ENCODE assay signal across 11 mouse cellular contexts in genomic region chr8:35919859-35920675, GRCm38 (mm10).
DNase-seq lines count a peak whose midpoint lies in the region; ATAC-seq lines count a peak whose summit lies in the region.
"Had no signal": no experiment of that assay in that cellular context is flagged by ENCODE, and none has a peak within 500 bp of the region (broad histone marks: within the 10 kb centered on the region; RNA-seq: fewer than 3 reads in every experiment).

No protein-coding gene starts in this region.

- no peaks in the 10 kb centered on the region for H3K9me3 ChIP-seq in kidney, embryonic 15.5 days (replicated peaks)
- H3K9me3 ChIP-seq in hindbrain, embryonic 15.5 days, result no peaks in the 10 kb centered on the region
- H3K9me3 ChIP-seq: limb, embryonic 10.5 days had no signal

- peaks cover 16% of the 10 kb centered on the region; the same call in 1 of the 2 replicates for H3K4me1 ChIP-seq in kidney, embryonic 15.5 days
- H3K4me1 ChIP-seq in brown adipose tissue, adult 24 weeks (ENCODE audit: control insufficient read depth, insufficient read depth, insufficient read length, low read length), result peaks cover 26% of the 10 kb centered on the region
- 0 out of 2 replicates have a peak, but pooled peaks cover 11% of the 10 kb centered on the region for H3K4me1 ChIP-seq in hindbrain, embryonic 15.5 days (replicated peaks)

- ATAC-seq in kidney, embryonic 15.5 days (replicated peaks; ENCODE audit: low FRiP score), result no peak; the same call in 1 of the 2 replicates
- ATAC-seq in hindbrain, embryonic 15.5 days (ENCODE audit: low FRiP score, low read depth), result peak; percentile 45; the same call in 1 of the 2 replicates

- no peak overlapping the region for H3K4me3 ChIP-seq in kidney, embryonic 15.5 days (replicated peaks)
- H3K4me3 ChIP-seq in brown adipose tissue, adult 24 weeks (ENCODE audit: insufficient read depth, low read depth, low read length), result no peak overlapping the region
- H3K4me3 ChIP-seq in hindbrain, embryonic 15.5 days, result no peak overlapping the region
- H3K4me3 ChIP-seq: limb, embryonic 10.5 days had no signal

- H3K4me2 ChIP-seq in kidney, embryonic 15.5 days, result no peak overlapping the region
- no peak overlapping the region for H3K4me2 ChIP-seq in hindbrain, embryonic 15.5 days

- no peaks in the 10 kb centered on the region for H3K27me3 ChIP-seq in kidney, embryonic 15.5 days
- H3K27me3 ChIP-seq in hindbrain, embryonic 15.5 days, result no peaks in the 10 kb centered on the region

- no peak for DNase-seq in kidney, adult 11 months
- DNase-seq in lung, postnatal 14 days, result peak; percentile 11
- DNase-seq in testis, postnatal 10 days (ENCODE audit: low spot score), result no peak
- DNase-seq in layer of hippocampus, adult 9-11 months, result no peak
- DNase-seq: cerebellum, adult 9-10 months; gastrocnemius, postnatal 14 days; thymus, postnatal 4 days had no signal

- no peak overlapping the region for H3K9ac ChIP-seq in kidney, embryonic 15.5 days
- no peak overlapping the region for H3K9ac ChIP-seq in hindbrain, embryonic 15.5 days

- H3K36me3 ChIP-seq in kidney, embryonic 15.5 days, result no peaks in the 10 kb centered on the region
- no peaks in the 10 kb centered on the region for H3K36me3 ChIP-seq in hindbrain, embryonic 15.5 days
- H3K36me3 ChIP-seq: limb, embryonic 10.5 days had no signal

- peak overlapping the region; percentile 52 for H3K27ac ChIP-seq in kidney, embryonic 15.5 days
- H3K27ac ChIP-seq in brown adipose tissue, adult 24 weeks (replicated peaks; ENCODE audit: low read depth, low read length), result peak overlapping the region; percentile 93
- no peak overlapping the region for H3K27ac ChIP-seq in hindbrain, embryonic 15.5 days (replicated peaks)
- H3K27ac ChIP-seq: limb, embryonic 10.5 days had no signal

- 41% methylated on average over 8 of the region's 8 CpGs for WGBS in kidney, embryonic 15.5 days
- WGBS in hindbrain, embryonic 15.5 days, result 15% methylated on average over 8 of the region's 8 CpGs
